Mouse (Mus musculus): ENCODE measurements at regions not wholly inside any gene's neighbourhood (a gene's known extent, or its start where the extent isn't known, plus 50 kb on each side); places are given as distances from the start of the nearest gene placed in this dataset.

- TF ChIP-seq EP300 (optimal IDR thresholded peaks at IDR 0.05) (no peak), CTCF (IDR thresholded peaks at IDR 0.05; ENCODE audit: low read depth) (no peak)
These were observed 247.0 kb downstream of the Gm11361 start for GRCm38 (mm10) chr13:28504340-28504739.
